Mouse (Mus musculus) liver, embryonic 14.5 days (tissue): Measurements from ENCODE around the gene Ehhadh.

Experiments
- CTCF ChIP-seq: IDR thresholded peaks from 2 replicates; pipeline ENCODE4 v1.5.1; 2016; ENCODE audit warnings: antibody characterized with exemption, low read depth, control low read depth
- EP300 ChIP-seq: IDR thresholded peaks from 2 replicates; pipeline ENCODE4 v1.6.1; 2016; ENCODE audit warnings: antibody characterized with exemption, low read depth

DNA sequence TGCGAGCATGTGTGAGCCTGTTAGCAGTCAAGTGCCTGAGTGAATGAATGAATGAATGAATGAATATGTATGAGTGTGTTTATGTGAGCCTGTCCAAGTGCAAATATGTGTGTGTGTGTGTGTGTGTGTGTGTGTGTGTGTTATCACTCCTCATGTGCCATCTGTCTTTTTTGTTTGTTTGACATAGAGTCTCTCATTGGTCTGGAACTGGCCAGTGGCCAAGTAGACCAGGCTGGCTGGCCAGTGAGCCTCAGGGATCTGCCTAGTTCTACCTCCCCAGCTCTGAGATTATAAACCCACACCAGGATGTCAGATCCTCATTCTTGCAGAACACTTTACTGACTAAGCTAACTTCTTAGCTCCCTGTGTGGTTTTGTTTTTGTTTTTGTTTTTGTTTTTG lies 16.7 kb upstream of the Ehhadh start:
- TF ChIP-seq EP300 (no peak), CTCF (no peak)
